Mouse (Mus musculus) heart, embryonic 13.5 days (tissue): ENCODE measurements at regions not wholly inside any gene's neighbourhood (a gene's known extent, or its start where the extent isn't known, plus 50 kb on each side); places are given as distances from the start of the nearest gene placed in this dataset.
A peak's percentile ranks its signal among the peaks of the same experiment; 100 is the strongest.

ENCODE experiments used
- ATAC-seq: fragments of 200-750 bp; cut with Nextera tagmentation; 2 replicates; pipeline ENCODE4 v1.8.0; 2017; ENCODE audit warnings: moderate TSS enrichment; ENCODE audit not compliant: insufficient number of reproducible peaks, low FRiP score, low TSS enrichment; ENCODE audit errors: extremely low read depth
- H3K27ac ChIP-seq: fragments of 300-500 bp; sonication (generic); replicated peaks from 2 replicates; pipeline ENCODE4 v1.5.1; 2015; ENCODE audit warnings: moderate library complexity, mild to moderate bottlenecking, inconsistent platforms
- H3K27me3 ChIP-seq: fragments of 300-500 bp; sonication (generic); replicated peaks from 2 replicates; pipeline ENCODE4 v1.6.1; 2015; ENCODE audit warnings: mild to moderate bottlenecking, inconsistent platforms
- H3K36me3 ChIP-seq: fragments of 300-500 bp; sonication (generic); 2 replicates; pipeline ENCODE4 v1.6.1; 2015; ENCODE audit warnings: mild to moderate bottlenecking, inconsistent platforms
- H3K4me1 ChIP-seq: fragments of 300-500 bp; sonication (generic); 2 replicates; pipeline ENCODE4 v1.6.1; 2015; ENCODE audit warnings: inconsistent platforms
- H3K4me2 ChIP-seq: fragments of 300-500 bp; sonication (generic); 2 replicates; pipeline ENCODE4 v1.6.1; 2015; ENCODE audit warnings: inconsistent platforms, mild to moderate bottlenecking, moderate library complexity
- H3K4me3 ChIP-seq: fragments of 300-500 bp; sonication (generic); 2 replicates; pipeline ENCODE4 v1.5.1; 2015; ENCODE audit warnings: moderate library complexity, mild to moderate bottlenecking, inconsistent platforms
- H3K9ac ChIP-seq: fragments of 300-500 bp; sonication (generic); 2 replicates; pipeline ENCODE4 v1.6.1; 2015; ENCODE audit warnings: inconsistent platforms, mild to moderate bottlenecking, moderate library complexity
- H3K9me3 ChIP-seq: fragments of 300-500 bp; sonication (generic); 2 replicates; pipeline ENCODE4 v1.6.1; 2016; ENCODE audit warnings: inconsistent platforms
- WGBS: fragments of 180-500 bp; shearing (Covaris S2); methylation state at CpG from one replicate; pipeline ENCODE4 v1.1.7; 2015; ENCODE audit warnings: mixed read lengths; 5-methylcytosine and 5-hydroxymethylcytosine counted together

DNA sequence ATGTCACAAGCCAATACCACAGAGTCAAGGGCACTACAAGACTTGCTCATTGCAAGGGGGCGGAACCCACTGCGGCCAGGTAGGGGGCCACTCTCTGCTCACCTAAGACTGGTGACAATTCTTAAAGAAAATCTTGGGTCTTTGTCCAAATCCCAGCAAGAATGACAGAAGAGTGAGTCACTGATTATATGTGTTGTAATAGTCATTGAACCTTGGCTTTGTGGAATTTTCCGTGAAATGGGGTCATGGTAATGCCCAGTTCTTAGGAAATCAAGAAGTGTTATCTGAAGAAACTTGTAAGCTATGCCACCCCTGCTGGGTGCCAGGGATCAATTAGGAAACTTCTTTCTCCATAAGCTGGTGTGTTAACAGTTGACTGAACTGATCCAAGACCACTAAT is 249.3 kb upstream of the Adgrl2 start:
- Histone ChIP-seq H3K27ac (no peak overlapping the region), H3K4me3 (no peak overlapping the region), H3K27me3 (no peaks in the 10 kb centered on the region), H3K4me1 (0 out of 2 replicates have a peak, but pooled peaks cover 5% of the 10 kb centered on the region), H3K36me3 (no peaks in the 10 kb centered on the region), H3K9me3 (no peaks in the 10 kb centered on the region), H3K9ac (no peak overlapping the region), H3K4me2 (no peak overlapping the region)
- ATAC-seq: no peak
- WGBS: 86% methylated on average over 3 of the region's 3 CpGs

GRCm38 (mm10) chr3:149238076-149238475 is 247.7 kb upstream of the Adgrl2 start:
- no peak overlapping the region for H3K27ac ChIP-seq
- WGBS: 70% methylated on average over 5 of the region's 5 CpGs

GRCm38 (mm10) chr3:149235183-149235582 is 244.8 kb upstream of the Adgrl2 start:
- no peak overlapping the region for H3K9ac ChIP-seq
- H3K36me3 ChIP-seq: no peaks in the 10 kb centered on the region
- no peak for ATAC-seq
- H3K4me3 ChIP-seq: no peak overlapping the region
- peaks cover 11% of the 10 kb centered on the region; the same call in 1 of the 2 replicates for H3K4me1 ChIP-seq
- 91% methylated on average over 3 of the region's 3 CpGs for WGBS
- H3K4me2 ChIP-seq: no peak overlapping the region
- H3K27me3 ChIP-seq: no peaks in the 10 kb centered on the region
- no peaks in the 10 kb centered on the region for H3K9me3 ChIP-seq
- H3K27ac ChIP-seq: no peak overlapping the region

More at GRCm38 (mm10) chr3:149238076-149238475, 247.7 kb upstream of the Adgrl2 start:
- H3K9me3 ChIP-seq: no peaks in the 10 kb centered on the region
- peaks cover 14% of the 10 kb centered on the region; the same call in 1 of the 2 replicates for H3K4me1 ChIP-seq
- H3K4me2 ChIP-seq: no peak overlapping the region
- H3K4me3 ChIP-seq: no peak overlapping the region
- H3K27me3 ChIP-seq: no peaks in the 10 kb centered on the region
- H3K9ac ChIP-seq: no peak overlapping the region
- no peaks in the 10 kb centered on the region for H3K36me3 ChIP-seq
- ATAC-seq: no peak

- WGBS: 60% methylated on average over 8 of the region's 8 CpGs
- Histone ChIP-seq H3K9me3 (no peaks in the 10 kb centered on the region), H3K4me3 (no peak overlapping the region), H3K4me1 (peaks cover 11% of the 10 kb centered on the region; the same call in 1 of the 2 replicates), H3K9ac (no peak overlapping the region), H3K4me2 (no peak overlapping the region), H3K27me3 (no peaks in the 10 kb centered on the region), H3K27ac (no peak overlapping the region), H3K36me3 (no peaks in the 10 kb centered on the region)
- ATAC-seq: no peak
These were observed 243.4 kb upstream of the Adgrl2 start for GRCm38 (mm10) chr3:149233691-149234131.

DNA sequence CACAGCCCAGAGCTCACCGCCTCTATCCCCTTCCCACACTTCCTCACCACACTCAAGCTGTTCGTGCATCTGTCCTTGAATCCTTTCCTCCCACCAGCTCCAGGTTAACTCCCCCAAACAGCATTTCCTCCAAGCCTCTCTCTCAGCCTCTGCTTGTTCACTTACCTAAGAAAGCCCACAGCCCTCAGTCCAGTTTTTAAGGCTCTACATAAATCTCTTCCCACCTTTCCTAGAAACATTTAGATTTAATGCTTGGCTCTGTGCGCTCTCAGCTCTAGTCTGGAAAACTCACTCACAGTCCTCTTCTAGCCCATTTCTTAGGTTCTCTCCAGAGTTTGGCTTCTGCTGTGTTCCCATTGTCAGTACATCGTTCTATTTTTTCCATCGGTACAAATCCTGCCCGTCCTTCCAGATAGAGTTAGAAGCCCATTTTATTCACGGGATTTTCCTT is 242.9 kb upstream of the Adgrl2 start:
- peaks cover 11% of the 10 kb centered on the region; the same call in 1 of the 2 replicates for H3K4me1 ChIP-seq
- 67% methylated on average over 7 of the region's 7 CpGs for WGBS
- H3K9me3 ChIP-seq: no peaks in the 10 kb centered on the region
- no peaks in the 10 kb centered on the region for H3K36me3 ChIP-seq
- H3K4me2 ChIP-seq: no peak overlapping the region
- H3K9ac ChIP-seq: no peak overlapping the region
- ATAC-seq: no peak
- H3K27me3 ChIP-seq: no peaks in the 10 kb centered on the region
- peak overlapping the region; percentile 36; the same call in 1 of the 2 replicates for H3K27ac ChIP-seq
- H3K4me3 ChIP-seq: no peak overlapping the region

DNA sequence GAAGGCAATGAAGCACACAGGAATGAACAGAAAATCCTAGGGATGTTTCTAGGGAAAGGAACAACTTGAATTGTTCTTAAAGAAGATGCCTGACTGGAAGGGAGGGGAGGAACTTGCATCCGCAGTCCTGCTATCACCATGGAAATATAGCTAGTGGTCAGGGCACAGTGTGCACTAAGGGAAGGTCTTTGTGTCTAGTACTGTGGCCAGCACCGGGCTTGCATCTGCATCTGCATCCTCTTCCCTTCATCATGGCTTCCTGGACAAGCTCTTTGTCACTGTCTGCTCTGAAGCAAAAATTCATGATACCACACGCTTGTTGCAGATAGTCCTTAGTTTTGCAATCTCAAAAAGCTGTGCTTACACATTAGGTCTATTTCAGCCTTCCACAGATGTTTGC is 241.0 kb upstream of the Adgrl2 start:
- Histone ChIP-seq H3K9ac (no peak overlapping the region), H3K4me2 (no peak overlapping the region), H3K4me3 (no peak overlapping the region), H3K36me3 (no peaks in the 10 kb centered on the region), H3K27me3 (no peaks in the 10 kb centered on the region), H3K9me3 (no peaks in the 10 kb centered on the region), H3K27ac (no peak overlapping the region), H3K4me1 (peaks cover 11% of the 10 kb centered on the region; the same call in 1 of the 2 replicates)
- 72% methylated on average over 3 of the region's 3 CpGs for WGBS
- ATAC-seq: no peak

DNA sequence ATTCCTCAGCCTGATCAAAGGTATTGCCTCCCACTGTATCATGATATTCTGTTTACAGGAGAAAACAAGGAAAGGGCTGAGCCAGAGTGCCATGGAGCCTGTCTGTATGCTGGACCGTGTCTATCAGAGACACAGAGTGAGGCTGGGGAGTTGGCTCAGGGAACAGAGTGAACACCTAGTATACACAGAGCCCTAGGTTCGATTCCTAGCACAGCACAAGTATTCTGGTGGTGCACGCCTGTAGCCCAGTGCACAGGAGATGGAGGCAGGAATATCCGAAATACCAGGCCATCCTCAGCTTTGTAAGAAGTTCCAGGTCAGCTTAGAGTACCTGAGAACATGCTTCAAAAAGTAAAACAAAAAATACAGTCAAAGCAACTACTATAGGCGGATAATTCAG is 237.2 kb upstream of the Adgrl2 start:
- Histone ChIP-seq H3K4me1 (no peaks in the 10 kb centered on the region), H3K27me3 (no peaks in the 10 kb centered on the region), H3K4me2 (no peak overlapping the region), H3K9me3 (no peaks in the 10 kb centered on the region), H3K4me3 (no peak overlapping the region), H3K36me3 (no peaks in the 10 kb centered on the region), H3K27ac (no peak overlapping the region), H3K9ac (no peak overlapping the region)
- ATAC-seq: no peak
- WGBS: 73% methylated on average over 5 of the region's 5 CpGs

DNA sequence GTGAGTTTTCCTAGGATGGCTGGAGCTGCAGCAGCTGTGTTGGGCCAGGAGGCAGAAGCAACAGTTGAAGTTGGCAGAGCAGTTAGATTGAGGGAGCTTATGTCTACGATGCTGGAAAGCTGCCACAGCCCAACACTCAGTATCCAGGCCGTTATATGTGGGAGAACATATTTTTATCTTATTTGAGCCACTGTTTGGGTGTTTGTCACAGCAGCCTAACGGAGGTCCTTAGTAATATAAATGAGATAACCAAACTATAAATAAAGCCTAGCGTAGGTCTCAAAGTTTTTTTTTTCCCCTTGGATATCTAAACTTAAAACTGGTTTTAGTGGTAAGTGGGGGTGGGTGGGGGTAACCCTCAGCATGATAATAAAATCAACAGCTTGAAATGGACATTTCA is 236.4 kb upstream of the Adgrl2 start:
- Histone ChIP-seq H3K27me3 (no peaks in the 10 kb centered on the region), H3K9ac (no peak overlapping the region), H3K36me3 (no peaks in the 10 kb centered on the region), H3K9me3 (no peaks in the 10 kb centered on the region), H3K4me3 (no peak overlapping the region), H3K4me2 (no peak overlapping the region), H3K27ac (no peak overlapping the region), H3K4me1 (no peaks in the 10 kb centered on the region)
- 31% methylated on average over 4 of the region's 4 CpGs for WGBS
- ATAC-seq: no peak

DNA sequence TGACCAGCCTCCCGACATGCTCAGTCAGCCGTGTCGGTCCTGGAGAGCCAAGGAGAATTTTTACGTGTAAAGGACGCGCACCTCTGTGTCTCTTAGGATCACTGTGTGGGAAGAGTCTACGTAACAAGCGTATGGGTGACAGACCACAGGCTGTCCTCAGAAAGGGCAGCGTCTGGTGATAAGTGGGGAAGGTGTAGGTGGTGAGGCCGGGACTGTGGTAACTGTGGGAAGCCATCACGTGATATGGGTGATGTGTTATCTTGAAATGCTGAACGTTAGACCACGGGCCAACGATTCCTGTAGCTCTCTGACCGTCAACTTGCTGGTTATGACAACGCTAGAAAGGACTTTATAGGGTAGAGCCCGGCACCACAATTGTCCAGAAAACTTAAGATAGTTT is 235.3 kb upstream of the Adgrl2 start:
- no peaks in the 10 kb centered on the region for H3K27me3 ChIP-seq
- 74% methylated on average over 17 of the region's 17 CpGs for WGBS
- H3K9me3 ChIP-seq: no peaks in the 10 kb centered on the region
- no peaks in the 10 kb centered on the region for H3K36me3 ChIP-seq
- H3K4me3 ChIP-seq: no peak overlapping the region
- H3K9ac ChIP-seq: no peak overlapping the region
- no peak overlapping the region for H3K4me2 ChIP-seq
- ATAC-seq: no peak
- peaks cover 5% of the 10 kb centered on the region for H3K4me1 ChIP-seq
- H3K27ac ChIP-seq: no peak overlapping the region

DNA sequence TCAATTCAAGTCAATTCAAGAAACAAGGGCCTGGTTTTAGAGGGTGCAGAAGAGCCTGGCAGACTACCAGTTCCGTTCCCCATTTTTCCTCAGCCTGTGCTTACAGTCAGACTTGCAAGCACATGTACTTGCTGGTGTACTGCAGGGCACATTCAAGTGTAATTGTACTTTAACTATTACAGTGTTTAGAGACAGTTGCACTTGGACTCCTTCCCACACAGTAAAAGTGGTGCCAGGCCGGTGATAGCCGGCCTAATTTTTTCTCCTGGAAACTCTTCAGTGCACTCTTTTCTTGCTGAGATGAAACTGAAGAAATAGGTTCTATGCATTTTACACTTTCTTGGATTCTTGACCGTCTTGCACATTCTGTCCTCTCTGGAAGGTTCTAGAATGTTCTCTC is 233.9 kb upstream of the Adgrl2 start:
- WGBS: 71% methylated on average over 4 of the region's 4 CpGs
- no peaks in the 10 kb centered on the region for H3K27me3 ChIP-seq
- no peaks in the 10 kb centered on the region for H3K9me3 ChIP-seq
- H3K4me3 ChIP-seq: no peak overlapping the region
- no peaks in the 10 kb centered on the region for H3K36me3 ChIP-seq
- no peak overlapping the region for H3K4me2 ChIP-seq
- no peak for ATAC-seq
- no peak overlapping the region for H3K27ac ChIP-seq
- peaks cover 19% of the 10 kb centered on the region for H3K4me1 ChIP-seq
- no peak overlapping the region for H3K9ac ChIP-seq

DNA sequence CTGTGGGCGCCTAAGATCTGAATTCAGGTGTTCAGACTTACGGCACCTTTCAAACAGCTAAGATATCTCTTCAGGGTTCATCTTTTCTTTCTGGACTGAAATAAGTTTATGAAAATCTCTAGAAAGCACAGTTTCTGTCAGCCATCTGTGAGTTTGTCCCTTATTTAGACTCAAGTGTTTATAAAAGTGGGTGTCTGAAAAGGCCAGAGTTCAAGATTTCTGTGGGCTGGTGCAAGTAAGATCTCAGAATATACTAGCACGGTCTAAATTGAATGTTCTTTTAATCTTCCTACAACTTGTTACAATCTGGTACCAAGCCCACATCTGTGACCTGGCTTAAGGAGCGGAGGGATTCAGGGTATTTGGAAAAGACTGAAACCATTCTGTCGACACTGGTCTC is 233.4 kb upstream of the Adgrl2 start:
- no peaks in the 10 kb centered on the region for H3K36me3 ChIP-seq
- peaks cover 21% of the 10 kb centered on the region for H3K4me1 ChIP-seq
- no peak overlapping the region for H3K27ac ChIP-seq
- no peak overlapping the region for H3K4me3 ChIP-seq
- no peak for ATAC-seq
- no peak overlapping the region for H3K4me2 ChIP-seq
- no peaks in the 10 kb centered on the region for H3K27me3 ChIP-seq
- no peak overlapping the region for H3K9ac ChIP-seq
- 84% methylated on average over 5 of the region's 5 CpGs for WGBS
- H3K9me3 ChIP-seq: no peaks in the 10 kb centered on the region

GRCm38 (mm10) chr3:149220958-149221357 is 230.6 kb upstream of the Adgrl2 start:
- Histone ChIP-seq H3K4me3 (no peak overlapping the region), H3K4me2 (no peak overlapping the region), H3K36me3 (no peaks in the 10 kb centered on the region), H3K4me1 (peaks cover 21% of the 10 kb centered on the region), H3K9ac (no peak overlapping the region), H3K27me3 (no peaks in the 10 kb centered on the region), H3K27ac (peak overlapping the region; percentile 42; the same call in 1 of the 2 replicates), H3K9me3 (no peaks in the 10 kb centered on the region)
- no peak for ATAC-seq
- whole genome bisulfite sequencing: 62% methylated on average over 4 of the region's 4 CpGs
